Mouse (Mus musculus) B cell, adult 2 months (primary cell): ENCODE data around the gene Krtap4-1.

Source experiments
- DNase-seq, 2 experiments: peaks; one replicate each; pipeline ENCODE4 v3.0.0; 2022

The Krtap4-1 gene

GRCm38 (mm10) chr11:99583245-99583704, 44.8 kb downstream of the Krtap4-1 start, which contains the start of gene Krtap1-4:
Krtap1-4 (minus strand) TSS chr11:99583654.
- DNase-seq, result no peak

- DNase-seq, result no peak
Observed at GRCm38 (mm10) chr11:99581564-99581963, 46.5 kb downstream of the Krtap4-1 start.

- no peak for DNase-seq
Observed at GRCm38 (mm10) chr11:99581051-99581450, 47.0 kb downstream of the Krtap4-1 start.

- DNase-seq, result no peak
Observed at GRCm38 (mm10) chr11:99580636-99581035, 47.4 kb downstream of the Krtap4-1 start, which contains the start of gene Krtap1-5. Krtap1-5 (minus strand) TSS chr11:99581016.
